Mouse (Mus musculus) MEL (cell line): ENCODE data around the gene Gas7. TPM values are rescaled to one million over a fixed set of nuclear protein-coding genes. Genes with fewer than 3 reads are reported as not detected.

Experiments
- DNase-seq: peaks from one replicate; pipeline ENCODE4 v3.0.0; 2011; ENCODE audit warnings: low read depth, low spot score
- H3K27ac ChIP-seq: 2 replicates; pipeline ENCODE4 v1.5.1; 2012; ENCODE audit warnings: low read depth, mild to moderate bottlenecking, control low read depth, low read length, moderate library complexity; ENCODE audit not compliant: control insufficient read depth
- H3K27me3 ChIP-seq, 2 experiments: fragments of 150-350 bp in 1 of 2; sonication (generic) in 1 of 2; 2 replicates each; pipeline ENCODE4 v1.6.1; 2012; ENCODE audit warnings: low read length in 2 of 2, mild to moderate bottlenecking in 2 of 2, improper control_type of control experiment in 1 of 2, moderate library complexity in 1 of 2; ENCODE audit not compliant: insufficient read depth in 2 of 2, control insufficient read depth in 1 of 2
- H3K36me3 ChIP-seq, 2 experiments: 2 replicates each; pipeline ENCODE4 v1.6.1; 2012 to 2014; ENCODE audit warnings: low read length in 2 of 2, improper control_type of control experiment in 1 of 2, inconsistent platforms in 1 of 2, mild to moderate bottlenecking in 1 of 2; ENCODE audit not compliant: insufficient read depth in 2 of 2, control insufficient read depth in 1 of 2
- H3K4me1 ChIP-seq, 2 experiments: fragments of 150-350 bp in 1 of 2; sonication (generic) in 1 of 2; 2 replicates each; pipeline ENCODE4 v1.6.1; 2012; ENCODE audit warnings: low read length in 2 of 2, improper control_type of control experiment in 1 of 2, mild to moderate bottlenecking in 1 of 2; ENCODE audit not compliant: insufficient read depth in 2 of 2, control insufficient read depth in 1 of 2
- H3K4me3 ChIP-seq, 2 experiments: fragments of 150-350 bp in 1 of 2; sonication (generic) in 1 of 2; 2 replicates each; pipeline ENCODE4 v1.5.1; 2012; ENCODE audit warnings: low read depth in 2 of 2, low read length in 2 of 2, mild to moderate bottlenecking in 2 of 2, moderate library complexity in 2 of 2, control low read depth in 1 of 2, improper control_type of control experiment in 1 of 2; ENCODE audit not compliant: control insufficient read depth in 1 of 2, insufficient read depth in 1 of 2
- H3K79me2 ChIP-seq: 2 replicates; pipeline ENCODE4 v1.6.1; 2012; ENCODE audit warnings: mild to moderate bottlenecking, low read length, moderate library complexity; ENCODE audit not compliant: control insufficient read depth, poor library complexity, insufficient read depth
- H3K9ac ChIP-seq: 2 replicates; pipeline ENCODE4 v1.6.1; 2012; ENCODE audit warnings: low read depth, mild to moderate bottlenecking, control low read depth, low read length, moderate library complexity; ENCODE audit not compliant: control insufficient read depth, poor library complexity, severe bottlenecking
- H3K9me3 ChIP-seq: fragments of 150-350 bp; sonication (generic); replicated peaks from 2 replicates; pipeline ENCODE4 v1.6.1; 2012; ENCODE audit warnings: mild to moderate bottlenecking, low read length, improper control_type of control experiment, moderate library complexity; ENCODE audit not compliant: insufficient read depth
- BHLHE40 ChIP-seq: IDR thresholded peaks from 2 replicates; pipeline ENCODE4 v1.6.1; 2012; ENCODE audit warnings: low read depth, mild to moderate bottlenecking, inconsistent platforms, low read length, improper control_type of control experiment, borderline replicate concordance
- CHD1 ChIP-seq: IDR thresholded peaks from 2 replicates; pipeline ENCODE4 v1.6.1; 2012; ENCODE audit warnings: low read depth, mild to moderate bottlenecking, inconsistent platforms, low read length, improper control_type of control experiment
- CTCF ChIP-seq, 3 experiments: IDR thresholded peaks in 2 of 3; conservative IDR thresholded peaks in 1 of 3; 2 replicates each; pipeline ENCODE4 v1.5.1; 2011 to 2012; ENCODE audit warnings: low read length in 3 of 3, low read depth in 2 of 3, mild to moderate bottlenecking in 2 of 3, improper control_type of control experiment in 1 of 3, inconsistent platforms in 1 of 3, mixed read lengths in 1 of 3, moderate library complexity in 1 of 3; ENCODE audit not compliant: control insufficient read depth in 1 of 3, insufficient read depth in 1 of 3, poor library complexity in 1 of 3, severe bottlenecking in 1 of 3
- EP300 ChIP-seq, 2 experiments: IDR thresholded peaks; 2 replicates each; pipeline ENCODE4 v1.6.1; 2011; ENCODE audit warnings: improper control_type of control experiment in 2 of 2, low read length in 2 of 2, low read depth in 1 of 2, mild to moderate bottlenecking in 1 of 2
- ETS1 ChIP-seq: IDR thresholded peaks from 2 replicates; pipeline ENCODE4 v1.6.1; 2012; ENCODE audit warnings: low read depth, mild to moderate bottlenecking, inconsistent platforms, low read length, improper control_type of control experiment, moderate library complexity
- GABPA ChIP-seq: IDR thresholded peaks from 2 replicates; pipeline ENCODE4 v1.6.1; 2012; ENCODE audit warnings: low read depth, mild to moderate bottlenecking, inconsistent platforms, low read length, improper control_type of control experiment, moderate library complexity
- MAFK ChIP-seq: IDR thresholded peaks from 2 replicates; pipeline ENCODE4 v1.6.1; 2011; ENCODE audit warnings: low read depth, mild to moderate bottlenecking, low read length, improper control_type of control experiment, borderline replicate concordance
- MAX ChIP-seq: IDR thresholded peaks from 2 replicates; pipeline ENCODE4 v1.6.1; 2011; ENCODE audit warnings: low read length, improper control_type of control experiment
- MAZ ChIP-seq: IDR thresholded peaks from 2 replicates; pipeline ENCODE4 v1.6.1; 2012; ENCODE audit warnings: low read depth, mild to moderate bottlenecking, inconsistent platforms, low read length, improper control_type of control experiment
- MEF2A ChIP-seq: IDR thresholded peaks from 2 replicates; pipeline ENCODE4 v1.6.1; 2014; ENCODE audit warnings: low read depth, mild to moderate bottlenecking, inconsistent platforms, low read length, improper control_type of control experiment; ENCODE audit not compliant: poor library complexity, insufficient replicate concordance, severe bottlenecking; ENCODE audit errors: extremely low read depth
- NELFE ChIP-seq: IDR thresholded peaks from 2 replicates; pipeline ENCODE4 v1.6.1; 2011; ENCODE audit warnings: low read depth, low read length, improper control_type of control experiment
- NRF1 ChIP-seq: IDR thresholded peaks from 2 replicates; pipeline ENCODE4 v1.6.1; 2014; ENCODE audit warnings: low read depth, mild to moderate bottlenecking, inconsistent platforms, low read length, improper control_type of control experiment, moderate library complexity; ENCODE audit not compliant: poor library complexity, insufficient read depth, severe bottlenecking
- POLR2AphosphoS2 ChIP-seq: IDR thresholded peaks from 2 replicates; pipeline ENCODE4 v1.6.1; 2011; ENCODE audit warnings: low read length, improper control_type of control experiment
- POLR2AphosphoS5 ChIP-seq: IDR thresholded peaks from 2 replicates; pipeline ENCODE4 v1.6.1; 2012; ENCODE audit warnings: low read depth, borderline replicate concordance, mild to moderate bottlenecking, inconsistent platforms, low read length, moderate library complexity, mixed read lengths
- RCOR1 ChIP-seq: IDR thresholded peaks from 2 replicates; pipeline ENCODE4 v1.6.1; 2012; ENCODE audit warnings: low read depth, mild to moderate bottlenecking, inconsistent platforms, low read length, improper control_type of control experiment
- SIN3A ChIP-seq: IDR thresholded peaks from 2 replicates; pipeline ENCODE4 v1.6.1; 2012; ENCODE audit warnings: low read length, improper control_type of control experiment, inconsistent platforms
- SMC3 ChIP-seq: IDR thresholded peaks from 2 replicates; pipeline ENCODE4 v1.6.1; 2011; ENCODE audit warnings: low read depth, low read length, improper control_type of control experiment
- TAL1 ChIP-seq: IDR thresholded peaks from 2 replicates; pipeline ENCODE4 v1.6.1; 2012; ENCODE audit warnings: mild to moderate bottlenecking, inconsistent platforms, low read length, moderate library complexity, mixed read lengths
- TBP ChIP-seq: IDR thresholded peaks from 2 replicates; pipeline ENCODE4 v1.8.0; 2011; ENCODE audit warnings: low read depth, low read length, improper control_type of control experiment
- UBTF ChIP-seq: IDR thresholded peaks from 2 replicates; pipeline ENCODE4 v1.6.1; 2012; ENCODE audit warnings: low read depth, mild to moderate bottlenecking, inconsistent platforms, low read length, improper control_type of control experiment, moderate library complexity, borderline replicate concordance; ENCODE audit not compliant: insufficient read depth
- USF1 ChIP-seq: IDR thresholded peaks from 2 replicates; pipeline ENCODE4 v1.6.1; 2014; ENCODE audit warnings: low read depth, mild to moderate bottlenecking, inconsistent platforms, low read length, improper control_type of control experiment, moderate library complexity
- ZC3H11A ChIP-seq: IDR thresholded peaks from 2 replicates; pipeline ENCODE4 v1.6.1; 2012; ENCODE audit warnings: low read depth, mild to moderate bottlenecking, inconsistent platforms, low read length, improper control_type of control experiment
- ZKSCAN1 ChIP-seq: IDR thresholded peaks from 2 replicates; pipeline ENCODE4 v1.6.1; 2012; ENCODE audit warnings: low read depth, mild to moderate bottlenecking, inconsistent platforms, low read length, improper control_type of control experiment, moderate library complexity
- ZNF384 ChIP-seq: IDR thresholded peaks from 2 replicates; pipeline ENCODE4 v1.6.1; 2012; ENCODE audit warnings: low read depth, mild to moderate bottlenecking, inconsistent platforms, low read length, improper control_type of control experiment
- polyA plus RNA-seq, 2 experiments: library from polyadenylated mRNA; stranded (reverse) in 1 of 2; unstranded in 1 of 2; fragments of >175 nt in 1 of 2; fragments of >200 nt in 1 of 2; gene quantifications; 2 replicates each; pipeline versions ENCODE4 v1.2.1 to v1.2.4; 2012; ENCODE audit warnings: low replicate concordance in 2 of 2, low read depth in 1 of 2; ENCODE audit not compliant: insufficient read length in 2 of 2, insufficient read depth in 1 of 2, missing spikeins in 1 of 2
- total RNA-seq: library from RNA; depleted of rRNA; stranded (reverse); fragments of 300-350 nt; gene quantifications from 2 replicates; pipeline ENCODE4 v1.2.3, GENCODE M21; 2012

The Gas7 gene
- total and polyA plus RNA-seq, 3 experiments: 0.04 TPM; not detected in 2

GRCm38 (mm10) chr11:67510831-67511230, 55.6 kb downstream of the Gas7 start:
- H3K27ac ChIP-seq: no peak overlapping the region
- no peaks in the 10 kb centered on the region for H3K79me2 ChIP-seq
- H3K9me3 ChIP-seq: no peaks in the 10 kb centered on the region
- no peaks in the 10 kb centered on the region for H3K4me1 ChIP-seq
- no peak for TF ChIP-seq MAZ
- no peak for TF ChIP-seq RCOR1
- TF ChIP-seq EP300 (IDR thresholded peaks at IDR 0.05; ENCODE audit: low read depth in 1 of 2, low read length in 2 of 2): no peak
- no peak for TF ChIP-seq ZNF384
- no peak for TF ChIP-seq UBTF
- TF ChIP-seq POLR2AphosphoS5: no peak
- no peak for TF ChIP-seq MAFK
- TF ChIP-seq NRF1: no peak
- TF ChIP-seq SIN3A: no peak
- TF ChIP-seq NELFE: no peak
- no peak for TF ChIP-seq MAX
- no peak for TF ChIP-seq MEF2A
- no peak for TF ChIP-seq CTCF (IDR thresholded peaks at IDR 0.05 in 2 of 3, conservative IDR thresholded peaks at IDR 0.05 in 1 of 3; ENCODE audit: control insufficient read depth in 1 of 3, insufficient read depth in 1 of 3, low read depth in 2 of 3, low read length in 3 of 3, poor library complexity in 1 of 3, severe bottlenecking in 1 of 3)
- TF ChIP-seq USF1: no peak
- TF ChIP-seq SMC3: no peak
- no peak for TF ChIP-seq CHD1
- no peak for TF ChIP-seq TBP
- TF ChIP-seq GABPA: no peak
- H3K27me3 ChIP-seq: no peaks in the 10 kb centered on the region
- no peak overlapping the region for H3K9ac ChIP-seq
- no peak for DNase-seq
- no peaks in the 10 kb centered on the region for H3K36me3 ChIP-seq
- H3K4me3 ChIP-seq: no peak overlapping the region

- Histone ChIP-seq H3K9me3 (no peaks in the 10 kb centered on the region), H3K9ac (no peak overlapping the region), H3K27ac (no peak overlapping the region), H3K4me1 (no peaks in the 10 kb centered on the region), H3K27me3 (no peaks in the 10 kb centered on the region), H3K36me3 (no peaks in the 10 kb centered on the region), H3K79me2 (no peaks in the 10 kb centered on the region), H3K4me3 (no peak overlapping the region)
- TF ChIP-seq ETS1 (no peak), BHLHE40 (no peak), ZKSCAN1 (no peak), POLR2AphosphoS2 (no peak), ZC3H11A (no peak), SMC3 (no peak), USF1 (no peak), TAL1 (no peak), NELFE (no peak), UBTF (no peak)
- DNase-seq: no peak
These were observed 57.8 kb downstream of the Gas7 start for GRCm38 (mm10) chr11:67513001-67513400.
